Mouse (Mus musculus): ENCODE data around the gene Ddx39b.

- no peak for TF ChIP-seq CTCF (IDR thresholded peaks at IDR 0.05; ENCODE audit: low read depth, low read length)
- no peak for TF ChIP-seq EP300 (IDR thresholded peaks at IDR 0.05; ENCODE audit: insufficient read depth, low read depth, low read length)
- TF ChIP-seq POLR2A (IDR thresholded peaks at IDR 0.05; ENCODE audit: insufficient read depth, low read length): no peak
These were observed 8.2 kb upstream of the Ddx39b start, which contains the start of gene Atp6v1g2 for GRCm38 (mm10) chr17:35233114-35233980.
